Mouse (Mus musculus) heart, adult 2 months (tissue): ENCODE measurements around the gene Tmem132b.

Experiments used
- CTCF ChIP-seq: fragments of 200-600 bp; IDR thresholded peaks from 2 replicates; pipeline ENCODE4 v1.8.1; 2022; ENCODE audit warnings: antibody characterized with exemption, mild to moderate bottlenecking, moderate library complexity
- POLR2A ChIP-seq: fragments of 200-500 bp; IDR thresholded peaks from 2 replicates; pipeline ENCODE4 v1.6.1; 2011; ENCODE audit warnings: mild to moderate bottlenecking, low read depth, low read length, control low read depth; ENCODE audit not compliant: insufficient read depth

DNA sequence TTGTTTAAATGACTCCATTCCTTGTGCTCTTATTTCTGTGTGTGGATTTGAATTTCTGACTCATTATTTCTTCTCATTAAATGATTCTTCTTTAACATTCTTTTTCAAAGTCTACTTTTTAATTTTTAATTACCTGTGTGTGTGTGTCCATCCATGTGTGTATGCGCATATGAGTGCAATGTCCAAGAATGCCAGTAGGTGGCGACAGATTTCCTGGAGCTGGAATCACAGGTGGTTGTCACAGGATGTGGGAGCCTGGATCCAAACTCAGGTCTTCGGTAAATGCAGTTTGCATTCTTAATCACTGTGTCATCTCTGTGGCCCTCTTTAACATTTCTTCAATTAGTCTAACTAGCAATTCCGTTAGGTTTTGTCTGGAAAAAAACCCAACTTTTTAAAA is 240.7 kb downstream of the Tmem132b start:
- TF ChIP-seq POLR2A (no peak), CTCF (no peak)
